ENCODE assay signal across 8 mouse cellular contexts in the genomic region with DNA sequence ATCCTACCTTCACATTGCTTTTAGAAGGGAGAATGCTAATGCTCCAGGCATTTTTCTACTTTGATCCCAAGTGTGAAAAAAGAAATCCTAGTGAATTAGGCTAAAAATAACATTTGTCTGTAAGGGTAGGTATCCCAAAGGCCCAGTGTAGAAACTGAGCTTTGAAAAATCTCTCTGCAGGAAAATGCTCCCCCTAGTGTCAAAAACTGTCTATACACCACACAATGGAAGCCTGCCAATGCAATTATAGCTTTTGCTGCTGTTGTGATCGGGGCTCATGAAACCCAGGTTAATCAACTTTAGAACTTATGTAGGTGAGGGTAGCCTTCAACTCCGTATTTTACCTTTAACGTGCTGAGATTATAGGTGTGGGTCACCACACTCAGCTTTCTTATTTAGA. TPM values are rescaled to one million over a fixed set of nuclear protein-coding genes. Genes with fewer than 3 reads are reported as not detected.
DNase-seq lines count a peak whose midpoint lies in the region; ATAC-seq and TF ChIP-seq lines count a peak whose summit lies in the region.

No protein-coding gene starts in this region.

- no peak overlapping the region for H3ac ChIP-seq in myocyte (ENCODE audit: control insufficient read depth, insufficient read length)

- peaks cover 13% of the 10 kb centered on the region for H3K79me2 ChIP-seq in myocyte (ENCODE audit: control insufficient read depth, insufficient read depth)

- no peaks in the 10 kb centered on the region for H3K27me3 ChIP-seq in limb, embryonic 11.5 days (ENCODE audit: control insufficient read depth, insufficient read depth, low read length)
- H3K27me3 ChIP-seq in limb, embryonic 10.5 days (ENCODE audit: low read depth, poor library complexity, severe bottlenecking) = no peaks in the 10 kb centered on the region
- H3K27me3 ChIP-seq in myocyte (ENCODE audit: control insufficient read depth, insufficient read depth, insufficient read length) = no peaks in the 10 kb centered on the region
- H3K27me3 ChIP-seq in forebrain, embryonic 11.5 days (ENCODE audit: control insufficient read depth, insufficient read depth, low read length) = no peaks in the 10 kb centered on the region

- H3K9me3 ChIP-seq in limb, embryonic 11.5 days (ENCODE audit: control insufficient read depth, low read length) = no peaks in the 10 kb centered on the region
- no peaks in the 10 kb centered on the region for H3K9me3 ChIP-seq in limb, embryonic 10.5 days (replicated peaks)
- no peaks in the 10 kb centered on the region for H3K9me3 ChIP-seq in ES-E14 (ENCODE audit: control insufficient read depth, insufficient read depth, low read depth, low read length)
- H3K9me3 ChIP-seq in forebrain, embryonic 11.5 days (ENCODE audit: control insufficient read depth, low read length) = no peaks in the 10 kb centered on the region

- H3K4me2 ChIP-seq in limb, embryonic 11.5 days (ENCODE audit: low read depth, severe bottlenecking) = no peak overlapping the region
- peak overlapping the region; percentile 93 for H3K4me2 ChIP-seq in myocyte (ENCODE audit: low read depth)
- no peak overlapping the region for H3K4me2 ChIP-seq in forebrain, embryonic 11.5 days (ENCODE audit: low read depth, low read length, severe bottlenecking)

- ATAC-seq in limb, embryonic 11.5 days (ENCODE audit: insufficient number of reproducible peaks, low FRiP score, low TSS enrichment, low read depth) = no peak
- ATAC-seq in forebrain, embryonic 11.5 days (replicated peaks; ENCODE audit: low FRiP score) = no peak

- in situ Hi-C loops in ES-E14 (cut with MboI; ENCODE audit: low sequenced_read_pairs in 2 of 2, unreplicated experiment in 2 of 2) = loop anchor here in 1 of 2 experiments (5.0 kb wide), 1 partner anchor 86 kb away; no protein-coding TSS in a partner anchor

- peak; percentile 41 for DNase-seq in limb, embryonic 11.5 days (ENCODE audit: low spot score)
- DNase-seq in limb, embryonic 10.5 days (ENCODE audit: low spot score) = no peak
- DNase-seq in ES-E14 (ENCODE audit: low read depth, low spot score) = peak; percentile 40
- peak; percentile 26 for DNase-seq in gastrocnemius, postnatal 10 days
- DNase-seq in layer of hippocampus, adult 18-20 months (ENCODE audit: low spot score in 2 of 2) = peak; percentile 29 to 80
- no peak for DNase-seq in forebrain, embryonic 11.5 days (ENCODE audit: low spot score)

- H3K36me3 ChIP-seq in limb, embryonic 11.5 days (ENCODE audit: control insufficient read depth, insufficient read depth, low read length) = no peaks in the 10 kb centered on the region
- peaks cover 3% of the 10 kb centered on the region; the same call in 1 of the 2 replicates for H3K36me3 ChIP-seq in limb, embryonic 10.5 days
- peaks cover 3% of the 10 kb centered on the region; the same call in 1 of the 2 replicates for H3K36me3 ChIP-seq in ES-E14 (ENCODE audit: control insufficient read depth, insufficient read depth, low read length, poor library complexity, severe bottlenecking)
- H3K36me3 ChIP-seq in myocyte (ENCODE audit: control insufficient read depth, insufficient read depth) = peaks cover 2% of the 10 kb centered on the region
- H3K36me3 ChIP-seq in forebrain, embryonic 11.5 days (ENCODE audit: control insufficient read depth, insufficient read depth, low read length) = no peaks in the 10 kb centered on the region

- no peak for TF ChIP-seq POLR2A in myocyte (IDR thresholded peaks at IDR 0.05; ENCODE audit: insufficient read length, low read depth)

- no peak overlapping the region for H3K9ac ChIP-seq in limb, embryonic 11.5 days (ENCODE audit: low read length)
- no peak overlapping the region for H3K9ac ChIP-seq in ES-E14 (ENCODE audit: insufficient read depth, low read depth, low read length, poor library complexity, severe bottlenecking)
- no peak overlapping the region for H3K9ac ChIP-seq in forebrain, embryonic 11.5 days (ENCODE audit: low read length)

- 44% methylated on average over 3 of the region's 3 CpGs for WGBS in limb, embryonic 11.5 days
- WGBS in limb, embryonic 10.5 days = 49% methylated on average over 3 of the region's 3 CpGs
- WGBS in forebrain, embryonic 11.5 days = 50% methylated on average over 3 of the region's 3 CpGs

- H3K4me3 ChIP-seq in limb, embryonic 11.5 days (ENCODE audit: low read depth, low read length) = no peak overlapping the region
- H3K4me3 ChIP-seq in limb, embryonic 10.5 days = no peak overlapping the region
- no peak overlapping the region for H3K4me3 ChIP-seq in ES-E14 (ENCODE audit: insufficient read depth in 1 of 2, low read depth in 1 of 2, low read length in 2 of 2, poor library complexity in 1 of 2, severe bottlenecking in 1 of 2)
- H3K4me3 ChIP-seq in brown adipose tissue, adult 24 weeks (ENCODE audit: insufficient read depth, low read depth, low read length) = no peak overlapping the region
- no peak overlapping the region for H3K4me3 ChIP-seq in myocyte
- H3K4me3 ChIP-seq in forebrain, embryonic 11.5 days (ENCODE audit: low read depth, low read length) = no peak overlapping the region

- H3K27ac ChIP-seq in limb, embryonic 11.5 days (replicated peaks; ENCODE audit: low read depth, low read length) = no peak overlapping the region
- no peak overlapping the region for H3K27ac ChIP-seq in limb, embryonic 10.5 days
- H3K27ac ChIP-seq in ES-E14 (ENCODE audit: insufficient read depth, low read depth, low read length, poor library complexity, severe bottlenecking) = no peak overlapping the region
- 0 out of 2 replicates have a peak overlapping the region, but pooled peaks have one; percentile 14 for H3K27ac ChIP-seq in brown adipose tissue, adult 24 weeks (replicated peaks; ENCODE audit: low read depth, low read length)
- no peak overlapping the region for H3K27ac ChIP-seq in forebrain, embryonic 11.5 days (ENCODE audit: low read depth, low read length)

- H3K4me1 ChIP-seq in limb, embryonic 11.5 days (ENCODE audit: control insufficient read depth, insufficient read depth, low read length) = no peaks in the 10 kb centered on the region
- no peaks in the 10 kb centered on the region for H3K4me1 ChIP-seq in limb, embryonic 10.5 days
- no peaks in the 10 kb centered on the region for H3K4me1 ChIP-seq in ES-E14 (ENCODE audit: control insufficient read depth in 2 of 2, insufficient read depth in 2 of 2, low read length in 2 of 2, poor library complexity in 1 of 2)
- H3K4me1 ChIP-seq in brown adipose tissue, adult 24 weeks (ENCODE audit: control insufficient read depth, insufficient read depth, insufficient read length, low read length) = no peaks in the 10 kb centered on the region
- H3K4me1 ChIP-seq in forebrain, embryonic 11.5 days (replicated peaks; ENCODE audit: control insufficient read depth, insufficient read depth, low read length) = no peaks in the 10 kb centered on the region

TF ChIP-seq in ES-E14, 5 proteins besides CTCF, POLR2A, EP300 and RAD21:
- TF ChIP-seq ZNF384 (IDR thresholded peaks at IDR 0.05; ENCODE audit: low read depth, low read length) (no peak), HCFC1 (IDR thresholded peaks at IDR 0.05; ENCODE audit: borderline replicate concordance, insufficient read depth, low read length) (no peak), MAFK (IDR thresholded peaks at IDR 0.05; ENCODE audit: insufficient read depth, low read depth, low read length) (no peak), CHD2 (IDR thresholded peaks at IDR 0.05; ENCODE audit: low read depth, low read length) (no peak), ZC3H11A (IDR thresholded peaks at IDR 0.05; ENCODE audit: borderline replicate concordance, low read depth, low read length) (no peak)

TF ChIP-seq in myocyte, 11 proteins besides CTCF, POLR2A, EP300 and RAD21:
- TF ChIP-seq SRF (IDR thresholded peaks at IDR 0.05; ENCODE audit: control insufficient read depth, insufficient read length, low read depth) (no peak), CEBPB (IDR thresholded peaks at IDR 0.05; ENCODE audit: insufficient read depth, poor library complexity, severe bottlenecking) (no peak)

RNA-seq across cellular contexts. Expression of gene Vmp1, which starts 30.2 kb away (rescaled TPM):
- polyA plus RNA-seq in limb, embryonic 11.5 days (2014; fragmentation: Nextera tagmentation; extraction: Ambion mirVana) = 77.3 and 88.7 TPM in 2 replicates
- 88.6 and 97.9 TPM in 2 replicates for polyA plus RNA-seq in limb, embryonic 10.5 days (2016; fragmentation: Nextera tagmentation; extraction: Ambion mirVana)
- total RNA-seq in ES-E14 (2012; rRNA removed) = 81.9 and 107 TPM in 2 replicates
- polyA plus RNA-seq in brown adipose tissue, adult 24 weeks (2012; ENCODE audit: insufficient read depth, insufficient read length, missing spikeins) = 62.6 and 85.5 TPM in 2 replicates
- total RNA-seq in gastrocnemius, postnatal 10 days (2021) = 10 to 100 TPM; 55.6 to 58.5 TPM
- 100 to 1,000 TPM; 111 to 116 TPM for total RNA-seq in layer of hippocampus, adult 18-20 months (2021)
- 169 TPM for polyA plus RNA-seq in myocyte (2012; fragmentation: generic; extraction: Trizol)
- polyA plus RNA-seq in forebrain, embryonic 11.5 days (2014; fragmentation: Nextera tagmentation; extraction: Ambion mirVana) = 82.6 and 89.4 TPM in 2 replicates

RNA-seq across cellular contexts. Expression of gene Ptrh2, which starts 30.3 kb away (rescaled TPM):
- polyA plus RNA-seq in limb, embryonic 11.5 days (2014; fragmentation: Nextera tagmentation; extraction: Ambion mirVana) = 43.6 and 45.4 TPM in 2 replicates
- polyA plus RNA-seq in limb, embryonic 10.5 days (2016; fragmentation: Nextera tagmentation; extraction: Ambion mirVana) = 45.6 and 45.9 TPM in 2 replicates
- 15.0 and 16.6 TPM in 2 replicates for total RNA-seq in ES-E14 (2012; rRNA removed)
- polyA plus RNA-seq in brown adipose tissue, adult 24 weeks (2012; ENCODE audit: insufficient read depth, insufficient read length, missing spikeins) = 11.9 and 15.9 TPM in 2 replicates
- total RNA-seq in gastrocnemius, postnatal 10 days (2021) = 1 to 10 TPM; 8.1 to 8.5 TPM
- 10 to 100 TPM in 1 of 2 experiments, 1 to 10 TPM in 1; 10.0 to 10.9 TPM for total RNA-seq in layer of hippocampus, adult 18-20 months (2021)
- 22.6 TPM for polyA plus RNA-seq in myocyte (2012; fragmentation: generic; extraction: Trizol)
- 43.2 and 44.8 TPM in 2 replicates for polyA plus RNA-seq in forebrain, embryonic 11.5 days (2014; fragmentation: Nextera tagmentation; extraction: Ambion mirVana)

Comparison
In these comparisons a context has a peak if more than half of its experiments do, and no peak if none do; other contexts are left out.
1. DNase-seq: peak in limb, embryonic 11.5 days (single experiment), ES-E14 (single experiment), gastrocnemius, postnatal 10 days (single experiment) and layer of hippocampus, adult 18-20 months (2 of 2); none in limb, embryonic 10.5 days (single experiment) and forebrain, embryonic 11.5 days (single experiment).